Mouse (Mus musculus) right cerebral cortex, postnatal 25 days (tissue): ENCODE measurements at regions not wholly inside any gene's neighbourhood (a gene's known extent, or its start where the extent isn't known, plus 50 kb on each side); places are given as distances from the start of the nearest gene placed in this dataset.

Experiments
- DNase-seq: peaks from one replicate; pipeline ENCODE4 v3.0.0; 2022

DNA sequence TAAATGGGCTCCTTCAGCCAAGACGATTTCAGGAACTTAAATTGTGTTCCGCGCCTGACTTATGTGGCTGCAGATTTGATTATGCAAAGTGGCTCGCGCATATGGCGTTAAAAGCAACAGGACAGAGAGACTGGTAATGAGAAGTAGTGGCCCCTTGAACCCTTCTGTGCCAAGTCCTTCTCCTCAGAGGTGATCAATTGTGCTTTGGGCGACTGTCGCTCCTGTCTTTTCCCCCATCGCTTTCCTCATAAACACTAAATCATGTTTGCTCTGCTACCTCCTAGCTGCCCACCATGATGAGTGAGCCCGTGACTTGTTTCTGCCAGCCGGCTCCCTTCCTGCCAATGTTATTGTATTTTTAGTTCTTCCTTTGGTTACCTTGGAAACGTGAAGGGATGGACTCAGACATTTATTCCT is 360.2 kb downstream of the Matn1 start:
- peak; percentile 73 for DNase-seq

DNA sequence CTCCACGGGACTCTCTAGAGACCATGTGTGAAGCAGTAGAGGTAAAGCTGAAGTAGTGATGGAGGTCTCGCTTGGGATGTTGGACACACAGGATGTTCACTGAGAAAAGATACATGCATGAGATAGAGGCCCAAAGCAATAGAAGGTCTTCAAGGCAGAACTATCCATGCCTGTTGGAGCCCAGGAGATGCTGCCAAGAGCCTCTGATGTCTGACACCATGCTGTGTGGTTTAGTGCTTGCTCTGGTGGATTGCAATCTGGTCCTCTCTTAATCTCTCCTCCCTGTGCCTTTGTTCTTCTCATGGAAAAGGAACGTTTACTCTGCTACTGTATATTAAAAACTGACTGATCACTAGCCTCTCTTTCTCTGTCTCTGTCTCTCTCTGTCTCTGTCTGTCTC is 370.0 kb downstream of the Matn1 start:
- DNase-seq = no peak

DNA sequence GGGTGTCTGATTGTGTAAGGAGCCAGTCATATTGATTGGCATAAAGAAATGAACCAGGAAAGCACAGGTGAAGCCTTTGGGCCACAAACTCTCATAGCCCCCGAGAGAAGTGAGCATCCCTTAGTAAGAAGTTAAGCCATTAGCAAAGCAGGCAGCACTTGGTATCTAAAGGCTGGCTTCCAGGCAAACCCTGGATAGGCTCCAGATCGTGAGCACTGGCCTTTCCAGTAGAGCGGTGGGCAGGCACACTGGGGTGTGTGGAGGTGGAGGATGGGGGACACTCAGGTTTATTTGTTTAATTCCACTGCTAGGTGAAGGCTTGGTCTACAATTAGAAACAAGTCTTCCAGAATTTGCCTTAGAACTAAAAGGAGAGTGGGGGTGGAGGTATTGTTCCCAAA is 371.9 kb downstream of the Matn1 start:
- DNase-seq = no peak

DNA sequence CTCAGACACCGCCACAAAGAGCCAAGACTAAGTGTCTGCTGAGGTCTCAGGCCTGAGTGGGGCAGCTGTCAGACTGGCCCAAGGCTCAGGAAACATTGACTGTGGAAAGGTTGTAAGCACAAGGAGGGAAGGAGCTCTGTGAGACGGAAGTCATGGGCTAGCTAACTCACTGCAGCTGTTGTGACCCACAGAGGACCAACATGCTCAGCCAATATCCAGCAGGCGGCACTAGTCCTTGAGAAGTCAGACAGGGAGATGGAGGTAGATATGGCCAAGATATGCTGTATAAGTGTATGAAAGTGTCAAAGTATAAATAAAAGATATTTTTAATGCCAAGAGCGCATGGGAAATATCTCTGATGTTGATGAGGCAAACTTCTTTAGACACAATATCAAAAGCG is 378.1 kb downstream of the Matn1 start:
- DNase-seq = no peak

GRCm38 (mm10) chr4:131324486-131324885 is 380.3 kb downstream of the Matn1 start:
- DNase-seq = no peak

- DNase-seq = no peak
Observed at GRCm38 (mm10) chr4:131325200-131325599, 381.0 kb downstream of the Matn1 start.

- no peak for DNase-seq
Observed at GRCm38 (mm10) chr4:131325609-131326008, 381.4 kb downstream of the Matn1 start.

- no peak for DNase-seq
Observed at GRCm38 (mm10) chr4:131329398-131329797, 385.2 kb downstream of the Matn1 start.

- DNase-seq = no peak
Observed at GRCm38 (mm10) chr4:131331646-131332045, 387.5 kb downstream of the Matn1 start.

DNA sequence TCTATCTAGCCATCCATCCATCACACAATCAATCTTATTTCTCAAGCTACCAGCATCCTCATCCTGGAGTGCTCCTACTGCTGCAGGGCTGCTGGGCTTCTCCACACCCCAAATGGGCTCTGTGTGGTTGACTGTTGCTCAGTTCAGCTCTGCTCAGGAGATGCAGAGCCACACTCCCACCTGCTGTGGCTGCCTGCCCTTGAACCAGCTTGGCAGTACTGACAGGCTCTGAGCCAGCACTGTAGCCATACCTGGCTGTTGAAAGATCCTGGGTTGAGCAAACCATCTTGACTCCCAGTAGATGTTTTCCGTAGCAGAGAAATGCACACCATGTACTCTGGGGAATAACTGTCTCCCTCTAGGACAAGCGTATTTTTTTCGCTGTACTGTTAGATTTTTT is 392.6 kb downstream of the Matn1 start:
- DNase-seq = no peak

- DNase-seq = no peak
Observed at GRCm38 (mm10) chr4:131340993-131341695, 397.0 kb downstream of the Matn1 start.

DNA sequence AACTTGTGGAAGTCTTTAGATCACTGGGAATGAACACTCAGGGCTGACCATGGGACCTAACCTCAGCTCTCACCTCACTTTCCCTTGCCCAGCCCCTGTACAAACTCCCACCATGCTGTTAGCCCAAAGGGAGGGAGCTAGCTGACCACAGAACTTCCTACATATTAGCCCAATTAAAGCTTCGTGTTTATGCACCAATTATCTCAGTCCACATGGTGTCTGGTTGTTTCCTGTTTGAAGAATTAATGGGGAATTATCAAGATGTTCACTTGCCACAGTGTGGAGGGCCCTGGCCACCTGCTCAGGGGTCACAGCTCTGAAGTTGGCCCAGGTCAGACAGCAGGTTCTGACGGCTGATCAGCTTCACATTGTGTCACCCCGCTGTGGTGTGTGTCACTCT is 402.5 kb downstream of the Matn1 start:
- no peak for DNase-seq

- no peak for DNase-seq
Observed at GRCm38 (mm10) chr4:131350268-131350667, 406.1 kb downstream of the Matn1 start.

DNA sequence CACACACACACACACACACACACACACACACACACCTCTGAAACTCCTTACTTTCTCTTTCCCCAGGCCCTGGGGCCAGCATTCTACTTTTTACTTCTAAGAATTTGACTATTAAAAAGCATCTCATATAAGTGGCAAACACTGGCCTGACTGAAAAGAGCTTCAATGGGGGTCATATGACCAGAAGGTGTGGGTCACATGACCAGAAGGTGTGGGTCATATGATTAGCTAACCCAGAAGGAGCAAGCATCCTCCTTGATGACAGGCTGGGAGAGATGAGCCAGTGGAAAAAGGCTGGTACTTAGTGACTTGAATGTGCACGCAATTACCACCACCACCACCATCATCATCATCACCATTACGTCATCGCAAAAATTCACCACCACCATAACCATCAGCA is 410.7 kb downstream of the Matn1 start:
- no peak for DNase-seq

DNA sequence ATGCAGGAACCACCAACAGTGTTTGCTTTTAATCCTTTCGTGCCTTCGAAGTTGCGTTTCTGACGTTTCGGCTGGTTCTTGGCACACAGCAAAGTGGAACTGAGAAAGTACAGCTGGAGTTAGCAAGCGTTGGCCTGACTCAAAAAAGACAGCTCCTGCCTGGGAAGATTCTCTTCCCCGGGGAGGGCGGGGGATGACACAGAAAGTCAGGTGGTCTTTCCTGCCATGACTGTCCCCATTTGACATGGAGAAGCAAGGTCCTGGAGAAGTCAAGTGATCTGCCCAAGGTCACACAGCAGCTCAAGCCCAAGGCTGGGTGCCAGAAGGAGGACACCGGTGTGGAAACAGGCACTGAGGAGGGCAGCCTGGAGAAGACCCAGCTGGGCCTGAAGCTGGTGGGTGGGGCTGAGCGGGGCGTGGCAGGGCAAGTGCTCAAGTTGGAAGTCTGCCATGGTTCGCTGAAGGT is 411.4 kb downstream of the Matn1 start:
- peak; percentile 58 for DNase-seq

- DNase-seq = peak; percentile 60
Observed at GRCm38 (mm10) chr4:131356316-131356715, 412.1 kb downstream of the Matn1 start.

DNA sequence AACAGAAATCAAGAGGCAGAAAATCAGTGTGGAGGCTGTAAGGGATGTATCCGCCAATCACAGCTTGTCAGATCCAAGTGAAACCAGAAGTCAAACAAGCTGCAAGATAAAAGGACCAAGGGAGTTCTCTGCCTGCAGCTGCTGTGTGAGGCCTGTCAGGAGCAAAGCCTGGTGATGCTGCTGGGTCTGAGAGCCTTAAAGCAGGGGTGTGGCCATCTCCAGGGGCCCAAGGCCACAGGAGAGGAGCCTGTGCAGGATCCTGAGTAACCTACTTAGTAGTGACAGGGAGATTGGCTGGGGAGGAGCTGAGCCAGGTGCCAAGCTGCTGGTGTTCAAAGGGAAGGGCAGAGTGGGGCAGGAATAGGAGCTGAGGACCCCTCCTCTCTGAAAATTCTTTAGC is 418.8 kb downstream of the Matn1 start:
- DNase-seq = no peak

- no peak for DNase-seq
Observed at GRCm38 (mm10) chr4:131364671-131365252, 420.6 kb downstream of the Matn1 start.

GRCm38 (mm10) chr4:131366006-131366405 is 421.8 kb downstream of the Matn1 start:
- no peak for DNase-seq

DNA sequence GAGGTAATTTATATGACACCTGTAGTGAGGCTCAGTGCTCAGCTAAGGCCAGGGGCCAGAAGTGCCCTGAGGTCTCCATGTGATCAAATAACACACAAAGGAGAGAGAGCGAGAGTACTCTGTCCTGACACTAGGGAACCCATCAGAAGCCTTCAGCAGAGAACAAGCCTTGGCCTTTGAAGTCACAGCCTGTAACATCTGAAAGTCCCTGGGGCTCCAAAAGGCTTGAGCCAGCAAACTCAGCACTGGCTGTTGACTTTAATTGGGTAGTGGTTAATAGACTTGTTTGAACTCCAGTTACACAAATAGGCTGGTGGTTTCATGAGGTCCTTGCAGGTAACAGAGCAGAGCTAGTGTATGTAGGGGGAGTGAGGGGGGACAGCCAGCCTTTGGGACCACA is 422.5 kb downstream of the Matn1 start:
- DNase-seq = no peak

DNA sequence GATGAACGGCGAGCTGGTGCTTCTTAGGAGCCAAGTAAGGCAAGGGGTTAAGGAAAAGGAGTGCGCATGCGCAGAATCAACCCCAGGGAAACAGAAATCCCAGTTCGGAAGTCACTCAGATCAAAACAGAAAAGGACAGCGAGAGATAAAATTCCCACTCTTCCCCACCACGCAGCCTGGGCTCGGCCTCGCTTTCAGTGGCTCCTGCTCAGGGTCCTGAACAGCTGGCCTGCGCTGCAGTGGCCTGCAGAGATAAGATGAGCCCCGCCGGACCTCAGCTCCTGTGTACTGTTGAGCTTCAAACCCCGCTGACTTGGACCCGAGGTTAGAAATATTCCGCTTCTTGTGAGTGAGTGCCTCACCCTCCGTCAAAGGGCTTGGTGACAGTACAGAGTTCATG is 428.3 kb downstream of the Matn1 start:
- no peak for DNase-seq

GRCm38 (mm10) chr4:131373172-131373571 is 429.0 kb downstream of the Matn1 start:
- DNase-seq = no peak

GRCm38 (mm10) chr4:131374527-131375290 is 430.5 kb downstream of the Matn1 start:
- DNase-seq = no peak

GRCm38 (mm10) chr4:131381063-131381462 is 436.9 kb downstream of the Matn1 start:
- DNase-seq = peak; percentile 9
